Mouse (Mus musculus) hematopoietic stem cell, adult 5-6 weeks (primary cell): Measurements from ENCODE around the gene Ush1g. TPM values are rescaled to one million over a fixed set of nuclear protein-coding genes. Genes with fewer than 3 reads are reported as not detected.

ENCODE experiments used
- ATAC-seq, 2 experiments: fragments of 125-278 bp in 1 of 2; replicated peaks in 1 of 2; 2 replicates each; pipeline ENCODE4 v1.8.0; 2016 to 2017; ENCODE audit warnings: inconsistent platforms in 2 of 2, mild to moderate bottlenecking in 2 of 2, moderate number of reproducible peaks in 2 of 2, low read depth in 1 of 2, moderate TSS enrichment in 1 of 2; ENCODE audit not compliant: low FRiP score in 2 of 2, poor library complexity in 2 of 2, severe bottlenecking in 2 of 2, insufficient read depth in 1 of 2, low TSS enrichment in 1 of 2
- total RNA-seq: library from RNA; stranded (forward); fragments of 172-1452, 232-1000 nt; gene quantifications from 2 replicates; pipeline ENCODE4 v1.2.3, GENCODE M21; 2017

Ush1g gene
- total RNA-seq, 1 experiment from 2014 or later: not detected

- ATAC-seq: no peak
Observed at GRCm38 (mm10) chr11:115341246-115341645, 19.4 kb upstream of the Ush1g start.

GRCm38 (mm10) chr11:115337826-115338225 is 16.0 kb upstream of the Ush1g start:
- no peak for ATAC-seq

- no peak for ATAC-seq
Observed at GRCm38 (mm10) chr11:115337350-115337749, 15.5 kb upstream of the Ush1g start.

- ATAC-seq: no peak
Observed at GRCm38 (mm10) chr11:115336115-115336514, 14.3 kb upstream of the Ush1g start.

GRCm38 (mm10) chr11:115335223-115335622 is 13.4 kb upstream of the Ush1g start:
- ATAC-seq: no peak

GRCm38 (mm10) chr11:115334531-115334930 is 12.7 kb upstream of the Ush1g start, which contains the start of gene Otop3:
Gene Otop3, plus strand, starts transcription at chr11:115334731.
- ATAC-seq: no peak

GRCm38 (mm10) chr11:115329339-115329738 is 7.5 kb upstream of the Ush1g start:
- ATAC-seq: no peak

- no peak for ATAC-seq
Observed at GRCm38 (mm10) chr11:115326730-115327129, 4.9 kb upstream of the Ush1g start.

- ATAC-seq: no peak
Observed at GRCm38 (mm10) chr11:115323354-115323753, 1.5 kb upstream of the Ush1g start.

GRCm38 (mm10) chr11:115319704-115320383 is 2.0 kb downstream of the Ush1g start:
- no peak for ATAC-seq

GRCm38 (mm10) chr11:115318245-115319027 is 3.4 kb downstream of the Ush1g start:
- no peak for ATAC-seq

GRCm38 (mm10) chr11:115317204-115317603 is 4.6 kb downstream of the Ush1g start:
- ATAC-seq: no peak

GRCm38 (mm10) chr11:115314249-115314648 is 7.6 kb downstream of the Ush1g start:
- ATAC-seq: 0 out of 4 replicates have a peak, but pooled peaks of 1 of the 2 experiments have one; percentile 26

- ATAC-seq: no peak
Observed at GRCm38 (mm10) chr11:115308781-115309180, 13.1 kb downstream of the Ush1g start.

GRCm38 (mm10) chr11:115306863-115307262 is 15.0 kb downstream of the Ush1g start, which contains the start of gene Otop2:
Gene Otop2, plus strand, starts transcription at chr11:115307163.
- no peak for ATAC-seq

GRCm38 (mm10) chr11:115303167-115303566 is 18.7 kb downstream of the Ush1g start:
- no peak for ATAC-seq

- ATAC-seq: no peak
Observed at GRCm38 (mm10) chr11:115301351-115301750, 20.5 kb downstream of the Ush1g start.

GRCm38 (mm10) chr11:115300745-115301144 is 21.1 kb downstream of the Ush1g start:
- no peak for ATAC-seq
